Mouse (Mus musculus) monocyte, adult 2 months (primary cell): ENCODE data around the gene Tnnt3.
A peak's percentile ranks its signal among the peaks of the same experiment; 100 is the strongest.

Source experiments
- DNase-seq, 2 experiments: peaks; one replicate each; pipeline ENCODE4 v3.0.0; 2022; ENCODE audit warnings: low spot score in 2 of 2, low read depth in 1 of 2

Tnnt3 gene

GRCm38 (mm10) chr7:142505942-142506341 is 7.3 kb downstream of the Tnnt3 start:
- no peak for DNase-seq

GRCm38 (mm10) chr7:142506501-142506900 is 7.9 kb downstream of the Tnnt3 start:
- DNase-seq: no peak

- DNase-seq: no peak
Observed at GRCm38 (mm10) chr7:142507453-142507852, 8.8 kb downstream of the Tnnt3 start.

GRCm38 (mm10) chr7:142509518-142509917 is 10.9 kb downstream of the Tnnt3 start:
- DNase-seq: no peak

GRCm38 (mm10) chr7:142510021-142510777 is 11.6 kb downstream of the Tnnt3 start:
- DNase-seq: no peak

- no peak for DNase-seq
Observed at GRCm38 (mm10) chr7:142514048-142514447, 15.4 kb downstream of the Tnnt3 start.

- no peak for DNase-seq
Observed at GRCm38 (mm10) chr7:142516221-142516978, 17.8 kb downstream of the Tnnt3 start.

GRCm38 (mm10) chr7:142517531-142517930 is 18.9 kb downstream of the Tnnt3 start:
- no peak for DNase-seq

- no peak for DNase-seq
Observed at GRCm38 (mm10) chr7:142520331-142520730, 21.7 kb downstream of the Tnnt3 start.

- no peak for DNase-seq
Observed at GRCm38 (mm10) chr7:142522352-142522751, 23.7 kb downstream of the Tnnt3 start.

GRCm38 (mm10) chr7:142523200-142523990 is 24.8 kb downstream of the Tnnt3 start:
- DNase-seq: no peak

GRCm38 (mm10) chr7:142525342-142526178 is 26.9 kb downstream of the Tnnt3 start:
- no peak for DNase-seq

GRCm38 (mm10) chr7:142529350-142529749 is 30.7 kb downstream of the Tnnt3 start:
- no peak for DNase-seq

GRCm38 (mm10) chr7:142531973-142532521 is 33.4 kb downstream of the Tnnt3 start:
- DNase-seq: no peak

GRCm38 (mm10) chr7:142532671-142533058 is 34.0 kb downstream of the Tnnt3 start, which contains the start of gene Mrpl23:
Gene Mrpl23 (plus strand): TSS chr7:142532686.
- no peak for DNase-seq

- DNase-seq: peak; percentile 31 to 76
Observed at GRCm38 (mm10) chr7:142533059-142533855, 34.6 kb downstream of the Tnnt3 start.

GRCm38 (mm10) chr7:142535116-142535515 is 36.5 kb downstream of the Tnnt3 start:
- no peak for DNase-seq

GRCm38 (mm10) chr7:142535832-142536231 is 37.2 kb downstream of the Tnnt3 start:
- no peak for DNase-seq

- no peak for DNase-seq
Observed at GRCm38 (mm10) chr7:142537181-142537580, 38.5 kb downstream of the Tnnt3 start.
